Mouse (Mus musculus) MEL (cell line): ENCODE measurements around the gene Mum1.

ENCODE experiments used
- MYC ChIP-seq: IDR thresholded peaks from 2 replicates; pipeline ENCODE4 v1.6.1; 2011; ENCODE audit warnings: low read depth, mild to moderate bottlenecking, low read length, improper control_type of control experiment, moderate library complexity
- POLR2A ChIP-seq, 2 experiments: IDR thresholded peaks; 2 replicates each; pipeline ENCODE4 v1.6.1; 2011 to 2012; ENCODE audit warnings: low read length in 2 of 2, mild to moderate bottlenecking in 2 of 2, control low read depth in 1 of 2, improper control_type of control experiment in 1 of 2, low read depth in 1 of 2, moderate library complexity in 1 of 2; ENCODE audit not compliant: control insufficient read depth in 1 of 2, insufficient read depth in 1 of 2, poor library complexity in 1 of 2

DNA sequence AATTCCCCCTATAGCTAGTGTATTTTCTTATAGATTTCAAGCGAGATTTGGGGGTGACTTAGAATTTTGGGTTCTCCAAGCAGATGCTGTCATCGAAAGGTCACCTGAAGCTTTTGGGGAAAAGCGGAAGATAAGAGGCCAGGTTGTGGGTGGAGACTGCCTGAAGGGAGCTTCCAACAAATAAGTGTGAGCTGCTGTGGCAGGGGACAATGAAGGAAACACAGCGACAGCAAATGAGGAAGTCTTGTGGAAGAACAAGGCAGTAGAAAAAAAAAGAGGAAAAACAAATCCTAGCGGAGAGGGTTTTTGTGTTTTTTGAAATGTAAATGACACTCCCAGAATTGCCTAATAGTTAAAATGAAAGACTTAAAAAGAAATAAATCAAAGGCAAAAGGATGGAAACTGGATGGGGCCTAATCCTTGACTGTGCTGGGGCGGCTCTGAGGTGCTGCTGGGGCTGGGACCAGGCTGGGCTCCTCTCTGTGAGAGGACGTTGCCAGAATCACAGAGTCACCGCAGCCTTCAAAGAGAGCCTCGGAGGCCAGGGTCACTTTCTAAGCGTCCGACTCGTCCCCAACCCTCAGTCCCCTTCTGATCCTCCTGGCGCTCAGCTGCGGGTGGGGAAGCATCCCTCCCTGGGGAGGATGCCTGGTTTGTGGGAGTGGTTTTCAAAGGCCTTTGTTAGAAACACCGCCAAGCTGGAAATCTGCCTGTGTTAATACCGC, 11.0 kb upstream of the Mum1 start:
- TF ChIP-seq MYC (no peak), POLR2A (IDR thresholded peaks at IDR 0.05; ENCODE audit: control insufficient read depth in 1 of 2, insufficient read depth in 1 of 2, low read depth in 1 of 2, low read length in 2 of 2, poor library complexity in 1 of 2) (no peak)
